Mouse (Mus musculus): ENCODE data around the gene Olfr1423.
"Not testable (repeated sequence)": the region's sequence is repeated elsewhere in the genome, so short reads cannot be mapped to it uniquely, and the experiment has no call there.

The Olfr1423 gene

DNA sequence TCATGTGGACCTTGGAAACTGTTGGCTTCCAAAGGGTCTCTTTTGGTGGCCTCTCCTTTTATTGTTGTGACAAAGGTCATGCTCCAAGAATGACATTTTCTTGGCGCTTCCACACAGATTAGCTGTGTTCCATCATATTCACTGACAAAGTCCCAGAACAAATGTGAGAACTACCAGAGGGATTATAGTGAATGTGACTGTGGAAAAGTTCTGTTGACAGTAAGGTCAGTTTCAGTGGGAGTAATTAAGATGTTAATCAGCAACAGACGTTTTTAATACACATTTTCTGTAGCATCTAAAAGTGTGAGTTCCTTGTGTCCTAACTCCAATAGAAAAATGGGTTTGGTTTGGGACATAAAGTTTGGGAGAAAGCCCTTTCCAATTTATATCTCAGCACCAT lies at the start of gene Olfr1423:
Gene Olfr1423 (minus strand): TSS at position 101 of the 400 bp plus-strand sequence.
- no peak for DNase-seq (ENCODE audit: low spot score in 2 of 2)

DNA sequence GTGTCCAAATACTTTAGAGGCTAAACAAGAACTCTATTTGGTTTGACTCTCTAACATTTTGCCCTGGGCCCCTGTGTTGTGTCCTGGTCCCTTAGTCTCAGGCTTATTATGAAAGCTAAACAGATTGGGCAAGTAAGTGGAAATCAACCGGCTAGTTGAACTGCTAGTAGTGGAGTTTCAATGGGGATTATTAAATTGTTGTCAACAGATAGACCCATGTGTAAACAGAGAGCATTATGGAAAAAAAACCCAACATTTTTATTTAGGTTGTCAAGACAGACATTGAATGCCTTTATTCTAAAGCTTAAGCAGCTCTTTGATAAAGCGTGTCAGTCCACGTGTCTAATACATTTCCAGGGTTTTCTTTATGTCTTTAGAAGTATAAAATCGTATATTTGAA lies 36.5 kb upstream of the Olfr1423 start, which contains the start of gene Olfr1425:
Gene Olfr1425 (minus strand): TSS at position 101 of the 400 bp plus-strand sequence.
- not testable (repeated sequence) for DNase-seq (ENCODE audit: low spot score in 2 of 2)

DNA sequence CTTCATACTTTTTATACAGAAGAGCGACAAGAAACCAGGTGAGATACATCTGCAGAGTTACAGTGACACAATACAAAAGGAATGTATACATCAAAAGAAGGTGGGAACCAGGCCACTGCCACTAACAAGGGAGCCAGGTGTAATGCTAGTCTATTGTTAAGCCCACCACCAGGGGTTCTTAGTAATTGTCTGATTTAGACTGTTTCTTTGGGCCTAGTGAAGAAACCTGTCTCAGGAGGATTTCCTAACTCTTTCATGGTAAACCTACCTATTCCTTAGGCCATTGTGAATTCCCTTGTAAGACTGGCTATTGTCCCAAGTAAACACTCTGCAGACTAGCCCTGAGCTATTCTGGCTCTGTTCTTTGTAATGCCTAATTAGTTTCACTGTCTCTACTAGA lies 28.4 kb upstream of the Olfr1423 start:
- DNase-seq (ENCODE audit: low spot score in 2 of 2): not testable (repeated sequence)

DNA sequence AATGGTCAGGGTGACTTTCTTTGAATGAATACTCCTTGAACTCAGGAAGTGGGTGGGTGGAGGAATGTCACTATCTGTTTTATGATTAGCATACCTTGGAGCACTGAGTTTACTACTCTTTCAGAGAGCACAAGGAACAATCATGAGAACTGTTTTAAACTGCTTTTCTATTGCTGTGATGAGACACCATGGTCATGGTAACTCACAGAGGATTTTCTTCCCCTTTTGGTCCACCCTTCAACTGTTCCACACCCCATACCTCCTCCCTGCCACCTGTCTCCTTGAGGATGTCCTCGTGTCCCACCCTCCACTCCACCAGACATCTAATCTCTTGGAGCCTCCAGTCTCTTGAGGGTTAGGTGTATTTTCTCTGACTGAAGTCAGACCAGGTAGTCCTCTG lies 26.7 kb upstream of the Olfr1423 start:
- DNase-seq (ENCODE audit: low spot score in 2 of 2): not testable (repeated sequence)

DNA sequence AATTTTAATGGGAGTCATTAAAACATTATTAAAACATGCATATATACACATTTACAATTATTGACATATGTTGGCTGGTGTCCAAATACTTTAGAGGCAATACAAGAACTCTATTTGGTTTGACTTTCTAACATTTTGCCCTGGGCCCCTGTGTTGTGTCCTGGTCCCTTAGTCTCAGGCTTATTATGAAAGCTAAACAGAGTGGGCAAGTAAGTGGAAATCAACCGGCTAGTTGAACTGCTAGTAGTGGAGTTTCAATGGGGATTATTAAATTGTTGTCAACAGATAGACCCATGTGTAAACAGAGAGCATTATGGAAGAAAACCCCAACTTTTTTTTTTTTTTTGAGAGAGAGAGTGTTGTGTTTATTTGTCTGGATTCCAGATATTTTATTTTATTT lies 21.5 kb upstream of the Olfr1423 start, which contains the start of gene Olfr1424:
Gene Olfr1424 (minus strand): TSS at position 101 of the 400 bp plus-strand sequence.
- DNase-seq (ENCODE audit: low spot score in 2 of 2): not testable (repeated sequence)

DNA sequence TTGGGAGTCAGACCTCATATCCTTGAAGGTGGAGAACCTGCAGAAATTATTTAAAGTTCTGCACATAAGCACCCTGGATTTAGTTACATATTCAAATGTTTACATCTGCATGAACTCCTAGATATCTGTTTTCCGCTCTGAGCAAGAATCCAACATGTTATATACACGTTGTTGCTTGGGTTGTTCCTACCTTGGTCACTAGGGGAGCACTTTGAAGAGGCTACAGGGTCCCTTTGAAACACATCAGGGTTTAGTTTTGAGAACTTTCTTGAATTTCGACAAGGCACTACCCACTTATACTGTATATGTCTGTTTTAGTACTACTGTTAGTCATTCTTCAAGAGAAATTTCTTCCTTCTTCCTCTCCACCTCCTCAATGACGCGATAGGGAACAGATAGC lies 2.0 kb upstream of the Olfr1423 start:
- DNase-seq (ENCODE audit: low spot score in 2 of 2): no peak

DNA sequence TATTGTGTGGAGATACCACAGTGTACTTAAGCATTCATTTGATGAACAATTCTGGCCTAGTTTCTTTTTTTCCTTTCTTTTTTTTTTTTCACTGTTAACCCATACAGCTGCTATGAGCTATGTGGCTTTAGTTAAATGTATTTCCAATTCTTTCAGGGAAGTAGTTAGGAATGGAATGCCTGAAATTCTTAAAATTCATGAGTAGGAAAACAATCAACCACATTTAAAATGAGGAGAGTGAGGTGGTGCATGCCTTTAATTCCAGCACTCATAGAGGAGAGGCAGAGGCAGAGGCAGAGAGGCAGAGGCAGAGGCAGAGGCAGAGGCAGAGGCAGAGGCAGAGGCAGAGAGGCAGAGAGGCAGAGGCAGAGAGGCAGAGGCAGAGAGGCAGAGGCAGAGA lies 3.4 kb downstream of the Olfr1423 start:
- DNase-seq (ENCODE audit: low spot score in 2 of 2): no peak

DNA sequence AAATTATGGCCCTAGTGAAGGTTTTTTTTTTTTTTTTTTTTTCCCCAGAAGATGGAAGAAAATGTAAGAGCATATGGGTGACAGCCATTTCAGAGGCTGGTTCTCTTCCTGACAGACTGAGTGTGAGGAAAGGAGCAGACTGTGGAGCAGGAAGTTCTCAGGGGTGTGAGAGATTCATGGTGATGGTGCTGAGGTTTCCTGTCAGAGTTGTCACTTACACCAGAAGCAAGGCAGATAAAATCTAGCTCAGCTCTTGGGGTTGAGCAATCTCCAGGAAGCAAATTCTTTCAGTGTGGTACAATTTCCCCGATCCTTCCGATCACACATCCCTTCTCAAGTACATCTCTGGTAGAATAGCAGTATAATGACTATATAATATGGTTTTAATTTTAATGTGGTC lies 14.5 kb downstream of the Olfr1423 start:
- DNase-seq (ENCODE audit: low spot score in 2 of 2): no peak

DNA sequence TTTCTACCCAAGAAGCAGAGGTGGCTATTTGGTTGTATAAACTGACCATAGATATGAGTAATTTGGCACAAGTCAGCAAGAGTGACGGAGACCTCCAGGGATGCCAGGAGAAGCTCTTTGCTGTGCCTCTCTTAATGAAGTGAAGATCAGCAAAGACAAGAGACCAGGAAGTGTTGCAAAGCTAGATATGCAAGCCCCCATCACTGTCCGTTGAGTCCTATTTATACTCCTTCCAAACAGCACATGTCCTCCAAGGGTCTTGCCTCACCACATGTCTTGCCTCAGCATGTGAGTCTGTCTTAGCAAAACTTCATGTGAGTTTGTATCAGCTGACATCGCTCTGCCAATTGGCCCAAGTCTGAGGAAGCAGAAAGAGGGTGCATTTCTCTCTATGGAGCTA lies 15.8 kb downstream of the Olfr1423 start:
- DNase-seq (ENCODE audit: low spot score in 2 of 2): no peak

DNA sequence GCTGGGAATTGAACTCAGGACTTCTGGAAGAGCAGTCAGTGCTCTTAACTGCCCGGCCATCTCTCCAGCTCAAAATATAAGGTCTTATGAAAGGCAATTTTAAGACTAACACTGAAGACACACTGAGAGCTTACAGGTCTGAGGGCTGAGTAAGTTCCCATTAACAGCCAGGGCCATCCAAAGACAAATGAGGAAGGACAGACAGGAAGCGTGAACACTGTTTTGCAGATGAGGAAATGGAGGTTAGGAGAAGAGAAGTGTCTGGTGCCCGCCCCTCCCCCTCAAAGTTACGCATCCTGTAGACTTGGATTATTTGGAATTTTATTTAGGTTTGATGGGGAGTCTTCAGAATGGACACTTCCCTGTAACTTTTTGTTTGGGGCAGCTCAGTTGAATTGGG lies 17.0 kb downstream of the Olfr1423 start:
- DNase-seq (ENCODE audit: low spot score in 2 of 2): no peak

DNA sequence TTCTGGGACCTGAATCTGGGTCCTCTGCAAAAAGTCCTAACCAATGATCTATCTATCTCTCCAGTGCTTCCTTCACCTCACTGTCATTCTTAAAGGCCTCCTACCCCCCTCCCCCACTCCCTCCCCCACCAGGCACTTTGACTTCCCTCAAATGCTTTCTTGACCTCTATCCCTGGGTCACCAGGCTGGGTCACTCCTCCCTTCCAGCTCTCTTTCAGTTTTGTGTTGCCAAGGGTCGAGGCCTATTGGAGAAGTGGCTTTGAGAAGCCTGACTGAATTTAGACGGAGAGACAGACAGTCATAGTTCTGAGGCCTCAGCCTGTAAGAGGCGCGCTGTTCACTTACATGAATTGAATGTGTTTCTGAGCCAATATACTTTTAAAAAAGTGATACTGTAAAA lies 24.9 kb downstream of the Olfr1423 start:
- DNase-seq (ENCODE audit: low spot score in 2 of 2): no peak

DNA sequence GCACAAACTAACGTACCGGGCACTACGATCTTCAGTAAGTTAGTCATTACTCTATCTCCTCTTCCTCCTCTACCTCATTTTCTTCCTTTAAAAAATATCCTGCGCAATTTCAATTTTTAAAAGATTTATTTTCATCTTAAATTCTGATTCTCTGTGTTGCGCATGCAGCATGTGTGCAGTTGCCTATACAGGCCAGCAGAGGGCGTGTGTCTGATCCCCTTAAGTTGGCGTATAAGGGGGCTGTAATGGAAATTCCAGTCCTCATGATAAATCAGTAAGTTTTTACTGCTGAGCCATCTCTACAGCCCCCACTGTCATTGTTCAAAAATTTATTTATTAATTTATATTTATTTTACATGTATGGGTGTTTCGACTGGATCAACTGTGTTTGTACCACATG lies 25.4 kb downstream of the Olfr1423 start:
- no peak for DNase-seq (ENCODE audit: low spot score in 2 of 2)

DNA sequence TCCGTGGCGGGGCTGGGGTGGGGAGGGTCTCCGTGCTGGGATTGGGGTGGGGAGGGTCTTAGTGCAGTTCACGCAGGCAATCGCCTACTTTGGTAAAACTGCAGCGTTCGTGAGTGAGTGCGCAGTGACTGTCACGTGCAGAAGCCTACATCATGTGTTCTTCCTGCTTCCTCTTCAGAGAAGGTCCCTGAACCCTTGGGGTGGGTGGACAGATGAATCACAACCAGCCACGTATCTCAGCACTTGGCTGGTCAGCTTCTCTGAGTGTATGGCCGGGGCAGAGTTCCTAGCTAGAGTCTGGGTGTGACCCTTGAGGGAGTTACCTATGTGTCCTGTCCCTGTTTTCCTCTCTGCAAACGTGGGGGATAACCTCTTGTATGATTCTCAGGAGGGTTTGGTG lies 27.9 kb downstream of the Olfr1423 start:
- DNase-seq (ENCODE audit: low spot score in 2 of 2): peak; percentile 34 to 46

DNA sequence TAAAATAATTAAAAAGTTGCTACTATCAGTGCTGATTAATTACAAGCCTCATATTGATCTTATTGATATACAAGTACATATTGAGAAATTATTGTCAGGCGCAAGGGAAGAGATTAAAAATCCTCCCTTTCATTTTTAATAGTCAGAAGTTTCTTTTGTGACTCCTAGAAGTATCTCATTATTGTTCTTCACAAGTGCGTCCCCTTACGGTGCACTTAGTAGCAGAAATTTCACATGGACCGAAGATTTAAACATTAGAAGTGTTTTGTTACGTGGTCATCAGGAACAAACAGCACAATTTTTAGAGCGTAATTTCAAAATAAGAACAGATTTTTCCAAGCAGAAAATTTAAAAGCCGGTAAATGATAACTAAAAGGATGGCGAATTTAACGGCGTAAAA lies 28.5 kb downstream of the Olfr1423 start:
- no peak for DNase-seq (ENCODE audit: low spot score in 2 of 2)

DNA sequence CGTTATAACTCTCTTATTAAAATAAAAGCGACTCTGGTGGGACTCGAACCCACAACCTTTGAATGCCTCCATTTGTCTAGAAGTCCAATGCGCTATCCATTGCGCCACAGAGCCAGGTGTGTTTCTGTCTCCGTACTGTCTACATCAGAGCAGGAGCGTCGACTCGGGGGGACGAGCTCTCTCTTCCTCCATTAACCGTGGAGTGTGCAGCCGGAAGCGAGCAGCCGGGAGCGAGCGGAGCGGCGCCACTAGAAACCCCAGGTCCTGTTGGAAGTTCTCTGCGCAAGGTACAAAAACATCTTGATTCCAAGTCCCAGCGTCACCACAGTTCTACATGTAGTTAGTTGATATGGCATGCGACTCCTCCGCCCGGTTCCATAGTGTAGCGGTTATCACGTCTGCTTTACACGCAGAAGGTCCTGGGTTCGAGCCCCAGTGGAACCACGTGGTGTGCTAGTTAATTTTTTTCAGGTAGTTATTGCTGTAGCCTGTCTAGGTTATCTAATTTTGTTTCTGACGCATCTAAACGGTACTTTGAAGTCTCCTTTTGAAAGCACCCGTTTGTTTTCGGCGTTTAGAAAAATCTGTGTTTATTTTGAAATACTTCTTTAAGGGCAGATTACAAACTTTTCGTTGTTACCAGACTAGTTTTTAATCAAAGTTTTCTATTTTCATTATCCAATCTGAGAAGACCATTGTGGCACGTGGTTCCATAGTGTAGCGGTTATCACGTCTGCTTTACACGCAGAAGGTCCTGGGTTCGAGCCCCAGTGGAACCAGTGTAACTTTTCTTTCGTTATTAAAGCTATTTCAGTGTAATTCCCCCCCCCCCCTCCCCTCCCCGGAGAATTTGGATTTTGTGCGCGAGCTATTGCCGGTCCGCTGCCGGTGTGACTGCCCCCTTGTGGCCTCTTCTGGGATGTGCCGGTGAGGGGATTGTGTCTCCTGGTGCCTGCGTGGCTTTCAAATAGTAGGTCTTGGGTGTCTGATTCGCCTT lies 29.3 kb downstream of the Olfr1423 start:
- DNase-seq (ENCODE audit: low spot score in 2 of 2): peak; percentile 76 to 85

DNA sequence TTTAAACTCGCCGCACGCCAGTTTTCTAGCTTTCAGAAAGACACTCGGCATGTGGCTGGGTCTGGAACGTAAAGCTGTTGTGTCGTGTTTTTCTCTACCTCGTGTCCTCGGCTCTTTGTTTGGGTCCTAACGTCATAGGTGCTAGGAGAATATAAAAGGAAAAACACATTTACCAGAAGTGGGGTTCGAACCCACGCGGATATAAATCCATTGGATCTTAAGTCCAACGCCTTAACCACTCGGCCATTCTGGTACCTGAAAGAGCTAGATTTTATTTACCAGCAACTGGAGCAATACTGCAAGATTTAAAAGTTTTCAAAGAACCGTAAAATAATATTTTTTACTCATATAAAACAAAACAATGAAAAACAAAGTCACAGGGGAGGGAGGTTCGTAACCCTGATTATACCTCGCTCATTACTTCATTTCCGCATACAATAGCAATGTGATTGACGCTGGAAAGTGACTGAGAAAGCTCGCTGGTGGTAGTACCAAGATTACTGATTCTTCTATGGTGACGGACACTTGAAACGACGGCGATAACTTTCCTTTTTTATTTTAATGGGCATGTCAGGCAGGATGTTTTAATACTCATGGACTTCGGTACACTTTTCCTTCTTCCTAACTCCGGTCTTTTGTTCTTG lies 30.1 kb downstream of the Olfr1423 start:
- DNase-seq (ENCODE audit: low spot score in 2 of 2): peak; percentile 55 to 74

DNA sequence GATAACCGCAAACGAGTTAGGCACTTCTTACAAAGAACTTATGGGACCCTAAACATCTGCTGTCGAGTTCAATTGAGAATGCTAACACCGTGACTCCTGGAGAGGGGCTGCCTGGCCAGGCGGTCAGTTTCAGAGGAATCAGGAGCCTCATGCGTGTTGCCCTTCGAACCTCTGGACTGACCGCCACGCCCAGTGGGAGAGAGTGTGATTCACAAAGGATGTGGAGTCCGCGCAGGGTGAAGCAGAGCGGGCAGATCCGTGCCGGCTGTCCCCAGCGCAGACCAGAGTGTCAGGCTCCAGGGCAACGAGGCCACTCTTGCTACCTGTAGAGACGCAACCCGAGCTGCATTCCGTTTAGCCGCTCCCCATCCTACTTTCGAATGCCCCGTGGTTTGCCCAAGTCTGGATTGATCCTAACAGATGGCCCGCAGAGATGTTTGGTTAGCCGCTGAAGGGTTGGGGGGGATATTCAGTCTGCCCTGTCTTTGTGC lies 30.8 kb downstream of the Olfr1423 start:
- peak in 1 of 2 experiments; percentile 55 for DNase-seq (ENCODE audit: low spot score in 2 of 2)

DNA sequence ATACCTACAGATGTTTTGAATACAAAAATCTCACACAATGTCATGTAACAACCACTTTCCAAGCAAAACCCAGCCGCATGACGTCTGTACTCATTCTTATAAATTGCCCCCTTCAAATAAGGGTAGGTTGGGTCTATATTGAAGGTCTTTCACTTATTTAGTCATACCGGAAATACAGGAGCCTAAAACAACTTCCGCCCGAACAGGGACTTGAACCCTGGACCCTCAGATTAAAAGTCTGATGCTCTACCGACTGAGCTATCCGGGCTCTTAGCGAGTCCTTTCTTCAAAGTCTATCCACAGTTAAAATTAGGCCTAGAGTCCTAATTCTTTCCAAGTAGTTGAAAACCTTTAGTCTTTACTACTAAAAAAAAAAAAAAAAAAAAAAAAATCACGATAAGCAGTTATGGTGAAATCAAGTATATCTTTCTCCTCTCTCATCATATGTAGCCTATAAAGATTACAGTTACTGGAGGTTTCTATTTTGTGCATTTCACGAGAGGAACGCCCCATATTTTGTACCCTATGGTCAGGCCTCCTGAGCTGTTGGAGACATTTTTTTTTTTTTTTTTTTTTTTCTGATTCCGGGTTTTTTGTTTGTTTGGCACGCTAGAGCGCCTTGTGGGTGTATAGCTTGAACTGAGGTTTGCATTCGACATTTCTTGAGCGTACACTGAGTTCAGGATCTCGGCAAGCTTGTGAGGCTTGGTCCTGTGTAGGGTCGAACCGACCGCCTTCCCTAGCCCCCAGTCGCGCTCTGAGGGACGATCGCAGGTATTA lies 31.4 kb downstream of the Olfr1423 start:
- peak in 1 of 2 experiments; percentile 68 for DNase-seq (ENCODE audit: low spot score in 2 of 2)

DNA sequence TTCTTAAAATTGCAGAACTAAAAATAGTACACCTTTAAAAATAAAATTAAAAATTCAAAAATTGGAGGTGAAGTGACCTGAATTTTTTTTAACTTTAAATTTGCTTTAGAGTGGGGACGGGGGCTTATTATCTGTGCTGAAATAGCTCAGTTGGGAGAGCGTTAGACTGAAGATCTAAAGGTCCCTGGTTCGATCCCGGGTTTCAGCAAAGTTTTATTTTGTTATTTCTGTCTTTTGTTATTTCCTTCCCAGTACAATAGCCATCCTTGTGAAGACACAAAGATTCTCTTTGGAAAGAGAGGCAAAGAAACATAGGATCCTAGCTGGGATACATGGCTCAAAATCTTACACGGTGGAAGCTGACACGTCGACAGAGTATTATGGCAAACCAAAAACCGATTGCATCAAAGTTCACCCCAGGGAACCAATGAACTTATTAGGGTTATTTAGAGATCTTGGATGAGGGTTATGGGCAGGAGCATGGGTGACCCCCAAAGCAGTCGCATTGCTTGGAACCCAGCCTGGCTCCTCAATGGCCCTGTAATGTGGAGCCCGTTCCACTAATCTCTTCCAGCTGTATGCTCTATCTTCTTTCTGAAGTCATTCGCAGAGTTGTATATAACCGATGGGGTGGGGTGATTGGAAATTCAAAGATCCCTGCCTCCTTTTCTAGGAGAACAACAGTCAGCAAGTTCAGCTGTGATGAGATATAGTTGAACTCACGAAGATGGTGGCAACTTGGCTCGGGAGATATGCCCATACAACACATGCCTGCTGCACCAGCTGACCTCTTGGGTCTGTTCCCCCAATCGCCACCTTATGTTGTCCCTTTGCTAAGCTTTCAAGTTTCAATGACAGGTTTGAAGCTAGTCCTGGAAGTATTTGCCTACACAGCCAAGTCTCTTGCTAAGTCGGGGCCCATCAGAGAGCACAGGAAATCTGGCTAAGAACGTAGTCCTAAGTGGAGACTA lies 32.4 kb downstream of the Olfr1423 start:
- DNase-seq (ENCODE audit: low spot score in 2 of 2): no peak

Measured in frontal cortex, postnatal 10 days (tissue).